Mouse (Mus musculus) lung, adult 2 months (tissue): ENCODE results near the gene Gorasp2. TPM values are rescaled to one million over a fixed set of nuclear protein-coding genes. Genes with fewer than 3 reads are reported as not detected.

Source experiments
- DNase-seq: peaks from one replicate; pipeline ENCODE4 v3.0.0; 2022
- H3K4me1 ChIP-seq: fragments of 200-500 bp; 2 replicates; pipeline ENCODE4 v1.6.1; 2011; ENCODE audit warnings: low read length; ENCODE audit not compliant: control insufficient read depth, insufficient read depth
- H3K4me3 ChIP-seq: fragments of 200-500 bp; replicated peaks from 2 replicates; pipeline ENCODE3; 2011; ENCODE audit warnings: low read depth, mild to moderate bottlenecking, control low read depth, low read length; ENCODE audit errors: extremely low read depth
- CTCF ChIP-seq: fragments of 200-500 bp; IDR thresholded peaks from 2 replicates; pipeline ENCODE4 v1.5.1; 2011; ENCODE audit warnings: mild to moderate bottlenecking, low read length, control low read depth; ENCODE audit not compliant: insufficient read depth
- POLR2A ChIP-seq: fragments of 200-500 bp; IDR thresholded peaks from 2 replicates; pipeline ENCODE4 v1.6.1; 2011; ENCODE audit warnings: low read depth, mild to moderate bottlenecking, control low read depth, low read length, borderline replicate concordance; ENCODE audit errors: extremely low read depth
- WGBS: fragments of 180-500 bp; shearing (Covaris S2); methylation state at CpG from one replicate; pipeline ENCODE4 v1.1.7; 2018; 5-methylcytosine and 5-hydroxymethylcytosine counted together
- polyA plus RNA-seq: library from polyadenylated mRNA; depleted of rRNA; stranded (reverse); fragments of >200 nt; gene quantifications from 2 replicates; pipeline ENCODE4 v1.2.3, GENCODE M21; 2012

The Gorasp2 gene
- polyA plus RNA-seq, 1 experiment = 95.5 TPM

GRCm38 (mm10) chr2:70651820-70652219, 9.6 kb upstream of the Gorasp2 start:
- Histone ChIP-seq H3K4me1 (no peaks in the 10 kb centered on the region), H3K4me3 (no peak overlapping the region)
- 39% methylated on average over 6 of the region's 6 CpGs for WGBS
- no peak for DNase-seq
- TF ChIP-seq POLR2A (no peak), CTCF (no peak)

GRCm38 (mm10) chr2:70657083-70657482, 4.3 kb upstream of the Gorasp2 start:
- Histone ChIP-seq H3K4me3 (no peak overlapping the region), H3K4me1 (no peaks in the 10 kb centered on the region)
- DNase-seq = no peak
- TF ChIP-seq CTCF (no peak), POLR2A (no peak)
- WGBS = 64% methylated on average over 7 of the region's 7 CpGs

- TF ChIP-seq CTCF = no peak
- no peak for TF ChIP-seq POLR2A
- no peak for DNase-seq
- WGBS = under 1% methylated on average over 45 of the region's 54 CpGs
- Histone ChIP-seq H3K4me3 (peak within 1 kb of the TSS; percentile 92), H3K4me1 (peaks cover 19% of the 10 kb centered on the region)
Measured at GRCm38 (mm10) chr2:70661715-70662495, 529 bp downstream of the Gorasp2 start, which contains the start of gene Gm26558. Gene Gm26558 (minus strand): TSS chr2:70662108.

- WGBS = 63% methylated on average over 5 of the region's 5 CpGs
- no peak for DNase-seq
- TF ChIP-seq POLR2A (no peak), CTCF (no peak)
- Histone ChIP-seq H3K4me3 (no peak overlapping the region), H3K4me1 (peaks cover 24% of the 10 kb centered on the region)
Measured at GRCm38 (mm10) chr2:70663764-70664163, 2.4 kb downstream of the Gorasp2 start.

GRCm38 (mm10) chr2:70667016-70667415, 5.6 kb downstream of the Gorasp2 start:
- no peak for DNase-seq
- Histone ChIP-seq H3K4me3 (no peak overlapping the region), H3K4me1 (peaks cover 38% of the 10 kb centered on the region)
- WGBS = 75% methylated on average over 7 of the region's 7 CpGs
- no peak for TF ChIP-seq POLR2A
- TF ChIP-seq CTCF = no peak

- TF ChIP-seq POLR2A (no peak), CTCF (no peak)
Measured at GRCm38 (mm10) chr2:70669241-70669640, 7.9 kb downstream of the Gorasp2 start.

GRCm38 (mm10) chr2:70669896-70670295, 8.5 kb downstream of the Gorasp2 start:
- WGBS = 39% methylated on average over 2 of the region's 2 CpGs
- TF ChIP-seq POLR2A (no peak), CTCF (no peak)
- DNase-seq = no peak
- no peak overlapping the region for H3K4me3 ChIP-seq
- peaks cover 27% of the 10 kb centered on the region for H3K4me1 ChIP-seq

More at GRCm38 (mm10) chr2:70669241-70669640, 7.9 kb downstream of the Gorasp2 start:
- 62% methylated on average over 2 of the region's 2 CpGs for WGBS
- Histone ChIP-seq H3K4me1 (peaks cover 27% of the 10 kb centered on the region), H3K4me3 (no peak overlapping the region)
- DNase-seq = no peak

- no peak for DNase-seq
- 72% methylated on average over 2 of the region's 2 CpGs for WGBS
- no peak for TF ChIP-seq CTCF
- no peak for TF ChIP-seq POLR2A
- Histone ChIP-seq H3K4me1 (peaks cover 17% of the 10 kb centered on the region), H3K4me3 (no peak overlapping the region)
Measured at GRCm38 (mm10) chr2:70672476-70672875, 11.1 kb downstream of the Gorasp2 start.

- H3K4me3 ChIP-seq = no peak overlapping the region
- 64% methylated on average over 7 of the region's 7 CpGs for WGBS
- H3K4me1 ChIP-seq = peaks cover 17% of the 10 kb centered on the region
- TF ChIP-seq POLR2A (no peak), CTCF (no peak)
- no peak for DNase-seq
Measured at GRCm38 (mm10) chr2:70673445-70674126, 12.2 kb downstream of the Gorasp2 start.

GRCm38 (mm10) chr2:70682324-70682723, 20.9 kb downstream of the Gorasp2 start:
- DNase-seq = no peak
- H3K4me1 ChIP-seq = no peaks in the 10 kb centered on the region
- 70% methylated on average over 2 of the region's 2 CpGs for WGBS
- no peak overlapping the region for H3K4me3 ChIP-seq
- TF ChIP-seq CTCF = no peak
- no peak for TF ChIP-seq POLR2A
